Mouse (Mus musculus) small intestine, adult 2 months (tissue): ENCODE results near the gene Cacna1d.

ENCODE experiments used
- CTCF ChIP-seq: fragments of 200-500 bp; IDR thresholded peaks from 2 replicates; pipeline ENCODE4 v1.5.1; 2012; ENCODE audit warnings: low read depth, mild to moderate bottlenecking, control low read depth, inconsistent platforms, low read length, moderate library complexity, mixed read lengths; ENCODE audit not compliant: insufficient replicate concordance, insufficient read length; ENCODE audit errors: extremely low read depth
- POLR2A ChIP-seq: fragments of 200-500 bp; IDR thresholded peaks from 2 replicates; pipeline ENCODE4 v1.6.1; 2012; ENCODE audit warnings: low read depth, mild to moderate bottlenecking, control low read depth, inconsistent platforms, low read length, moderate library complexity

DNA sequence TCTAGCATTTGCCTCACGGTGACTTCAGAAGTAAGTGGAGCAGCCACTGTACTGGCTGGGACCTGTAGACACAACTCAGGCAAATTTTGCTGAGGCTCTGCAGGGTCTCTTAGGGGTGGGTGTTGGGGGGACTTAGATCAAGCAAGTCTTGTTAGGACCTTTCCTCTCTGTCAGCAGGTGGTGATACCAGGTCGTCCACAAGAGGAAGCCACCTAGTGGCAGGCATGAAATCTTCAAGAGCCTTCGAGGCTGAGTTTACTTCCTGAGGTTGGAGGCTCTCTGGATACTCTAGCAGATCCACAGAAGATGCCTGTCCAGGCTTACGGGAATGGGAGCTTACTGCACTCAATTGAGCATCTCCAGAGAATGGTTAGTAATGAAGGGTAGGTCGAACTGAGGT, 394.0 kb downstream of the Cacna1d start:
- peak; percentile 56; the same call in 1 of the 2 replicates for TF ChIP-seq CTCF
- no peak for TF ChIP-seq POLR2A
